In the genomic region with DNA sequence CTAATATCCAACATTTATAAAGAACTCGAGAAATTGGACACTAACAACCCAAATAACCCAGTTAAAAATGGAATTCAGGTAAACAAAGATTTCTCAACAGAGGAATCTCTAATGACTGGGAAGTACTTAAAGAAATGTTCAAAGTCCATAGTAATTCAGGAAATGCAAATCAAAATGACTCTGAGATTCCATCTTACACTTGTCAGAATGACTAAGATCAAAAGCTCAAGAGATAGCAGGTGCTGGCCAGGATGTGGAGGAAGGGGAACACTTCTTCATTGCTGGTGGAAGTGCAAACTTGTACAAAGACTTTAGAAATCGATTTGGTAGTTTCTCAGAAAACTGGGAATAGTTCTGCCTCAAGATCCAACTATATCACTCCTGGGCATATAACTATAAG, we compare ENCODE assay signal across 25 mouse cellular contexts.
"Had no signal": no experiment of that assay in that cellular context is flagged by ENCODE, and none has a peak within 500 bp of the region (broad histone marks: within the 10 kb centered on the region; RNA-seq: fewer than 3 reads in every experiment).

No protein-coding gene starts in this region.

- H3K9me3 ChIP-seq: embryonic facial prominence, embryonic 10.5 days; embryonic facial prominence, embryonic 12.5 days; embryonic facial prominence, embryonic 13.5 days; embryonic facial prominence, embryonic 15.5 days; forebrain, embryonic 10.5 days; forebrain, embryonic 12.5 days; forebrain, embryonic 13.5 days; forebrain, embryonic 15.5 days; heart, embryonic 10.5 days had no signal

- H3K27me3 ChIP-seq: embryonic facial prominence, embryonic 12.5 days; embryonic facial prominence, embryonic 13.5 days; embryonic facial prominence, embryonic 15.5 days; forebrain, embryonic 12.5 days; forebrain, embryonic 13.5 days; forebrain, embryonic 15.5 days had no signal

- H3K36me3 ChIP-seq: embryonic facial prominence, embryonic 10.5 days; embryonic facial prominence, embryonic 12.5 days; embryonic facial prominence, embryonic 13.5 days; embryonic facial prominence, embryonic 15.5 days; forebrain, embryonic 10.5 days; forebrain, embryonic 12.5 days; forebrain, embryonic 15.5 days; heart, embryonic 10.5 days had no signal

- DNase-seq: cerebellum, adult 9-11 months; cerebellum, postnatal 10 days; cerebellum, postnatal 14 days; cerebellum, postnatal 25 days; cerebellum, postnatal 36 days; embryo, embryonic 11 days; forebrain, postnatal 0 days; gastrocnemius, adult 2 months; gastrocnemius, postnatal 10 days; gastrocnemius, postnatal 14 days; gastrocnemius, postnatal 25 days; gastrocnemius, postnatal 36 days; heart, adult 11 months; heart, adult 18-20 months; heart, adult 2 months had no signal

- H3K9ac ChIP-seq: embryonic facial prominence, embryonic 12.5 days; embryonic facial prominence, embryonic 13.5 days; embryonic facial prominence, embryonic 15.5 days; forebrain, embryonic 12.5 days; forebrain, embryonic 13.5 days; forebrain, embryonic 15.5 days; forebrain, postnatal 0 days had no signal

- H3K4me1 ChIP-seq: embryonic facial prominence, embryonic 10.5 days; embryonic facial prominence, embryonic 12.5 days; embryonic facial prominence, embryonic 15.5 days; forebrain, embryonic 10.5 days; forebrain, embryonic 12.5 days; forebrain, embryonic 13.5 days; forebrain, embryonic 15.5 days; heart, embryonic 10.5 days had no signal

- H3K4me2 ChIP-seq: embryonic facial prominence, embryonic 12.5 days; embryonic facial prominence, embryonic 13.5 days; embryonic facial prominence, embryonic 15.5 days; forebrain, embryonic 12.5 days; forebrain, embryonic 13.5 days; forebrain, embryonic 15.5 days had no signal

- H3K27ac ChIP-seq: embryonic facial prominence, embryonic 10.5 days; embryonic facial prominence, embryonic 12.5 days; embryonic facial prominence, embryonic 13.5 days; embryonic facial prominence, embryonic 15.5 days; forebrain, embryonic 10.5 days; forebrain, embryonic 12.5 days; forebrain, embryonic 13.5 days; forebrain, embryonic 15.5 days; gastrocnemius, adult 2 months; heart, adult 2 months; heart, embryonic 10.5 days had no signal

- H3K4me3 ChIP-seq: embryonic facial prominence, embryonic 10.5 days; embryonic facial prominence, embryonic 12.5 days; embryonic facial prominence, embryonic 13.5 days; embryonic facial prominence, embryonic 15.5 days; erythroblast, embryonic 14.5 days; forebrain, embryonic 10.5 days; forebrain, embryonic 12.5 days; forebrain, embryonic 13.5 days; forebrain, embryonic 15.5 days; gastrocnemius, adult 2 months; heart, adult 2 months; heart, embryonic 10.5 days had no signal
